Mouse (Mus musculus) cerebellum, postnatal 10 days (tissue): ENCODE results near the gene 2410137M14Rik.
"Not testable (repeated sequence)": the region's sequence is repeated elsewhere in the genome, so short reads cannot be mapped to it uniquely, and the experiment has no call there.

Experiments
- DNase-seq, 2 experiments: peaks; one replicate each; pipeline ENCODE4 v3.0.0; 2021; ENCODE audit warnings: mixed read lengths in 2 of 2

Gene 2410137M14Rik

DNA sequence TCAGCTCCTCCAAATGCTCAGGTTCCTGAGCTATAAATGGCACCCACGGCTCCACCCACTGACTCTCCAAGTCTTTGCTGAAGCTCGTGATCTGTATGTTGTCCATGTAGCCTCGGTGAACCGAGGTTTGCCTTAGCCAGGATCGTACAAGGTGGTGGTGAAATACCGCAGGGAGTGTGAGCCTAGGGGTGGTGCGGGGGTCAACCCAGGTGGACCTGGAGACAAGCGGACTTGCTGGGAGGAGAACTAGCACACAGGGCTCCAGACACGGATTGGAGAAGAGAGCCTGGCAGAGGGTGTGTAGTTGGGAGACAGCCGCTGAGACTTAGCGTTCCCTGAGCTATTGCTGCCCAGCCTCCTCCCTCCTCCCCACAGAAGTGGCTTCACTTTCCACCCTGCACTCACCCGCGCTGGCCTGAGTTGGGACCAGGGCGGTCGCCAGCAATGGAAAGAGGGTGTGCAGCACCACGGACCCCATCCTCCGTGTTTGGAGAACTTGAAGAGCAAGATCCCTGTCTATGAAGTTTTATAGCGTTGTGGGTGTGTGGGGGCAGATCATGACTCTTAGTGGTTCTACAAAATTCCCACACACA, at the start of gene 2410137M14Rik:
Gene 2410137M14Rik, minus strand, starts transcription at position 17 of the 593 bp plus-strand sequence.
- no peak for DNase-seq

- no peak for DNase-seq
Observed at GRCm38 (mm10) chr17:37029162-37029561, 48.1 kb upstream of the 2410137M14Rik start.

GRCm38 (mm10) chr17:37028683-37029120, 47.7 kb upstream of the 2410137M14Rik start:
- peak; percentile 98 for DNase-seq

- DNase-seq: no peak
Observed at GRCm38 (mm10) chr17:37028212-37028611, 47.2 kb upstream of the 2410137M14Rik start.

DNA sequence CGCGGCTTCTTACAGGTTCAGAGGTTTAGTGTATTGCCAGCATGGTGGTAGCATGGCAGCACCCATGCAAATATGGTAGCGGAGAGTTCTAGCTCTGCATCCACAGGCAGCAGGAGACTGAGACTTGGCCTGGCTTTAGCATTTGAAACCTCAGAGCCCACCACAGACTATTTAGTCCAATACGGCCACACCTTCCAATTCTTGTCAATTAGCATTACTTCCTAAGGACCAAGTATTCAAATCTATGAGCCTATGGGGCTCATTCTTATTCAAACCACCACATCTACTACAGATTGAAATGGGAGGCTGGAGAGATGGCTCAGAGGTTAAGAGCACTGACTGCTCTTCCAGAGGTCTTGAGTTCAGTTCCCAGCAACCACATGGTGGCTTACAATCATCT, 46.4 kb upstream of the 2410137M14Rik start:
- DNase-seq: no peak

DNA sequence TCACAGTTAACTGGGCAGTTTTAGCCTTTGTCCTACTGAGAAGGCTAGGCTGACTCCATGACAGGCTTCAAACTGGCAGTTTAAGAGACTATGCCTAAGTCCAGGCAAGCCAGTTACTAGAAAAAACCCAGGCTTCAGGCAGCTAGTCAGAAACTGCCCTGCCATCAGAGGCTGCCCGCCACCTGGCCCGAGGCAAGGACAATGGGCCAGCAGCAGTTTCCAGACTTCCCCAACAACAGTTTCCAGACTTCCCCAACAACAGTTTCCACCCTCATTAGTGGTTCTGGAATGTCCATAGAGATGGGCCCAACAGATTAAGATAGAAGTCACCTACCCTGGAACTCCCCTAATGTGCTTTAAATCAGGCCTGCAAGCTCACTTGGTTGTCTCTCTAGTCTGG, 45.4 kb upstream of the 2410137M14Rik start:
- no peak for DNase-seq

GRCm38 (mm10) chr17:37022628-37023576, 41.9 kb upstream of the 2410137M14Rik start, which contains the start of gene Mog:
Mog (minus strand) TSS chr17:37023398.
- DNase-seq: no peak

DNA sequence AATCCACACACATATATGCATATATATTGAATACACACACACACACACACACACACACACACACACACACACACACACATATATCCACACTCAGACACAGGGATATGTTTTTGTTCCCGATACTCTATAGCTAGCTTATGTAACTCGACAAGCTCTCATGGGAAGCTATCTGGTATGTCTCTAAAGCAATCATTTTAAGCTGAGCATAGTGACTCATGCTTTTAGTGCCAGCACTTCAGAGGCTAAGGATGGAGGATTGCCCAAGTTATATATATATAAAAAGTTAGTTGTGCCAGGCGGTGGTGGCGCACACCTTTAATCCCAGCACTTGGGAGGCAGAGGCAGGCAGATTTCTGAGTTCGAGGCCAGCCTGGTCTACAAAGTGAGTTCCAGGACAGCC, 38.2 kb upstream of the 2410137M14Rik start:
- DNase-seq: not testable (repeated sequence)

GRCm38 (mm10) chr17:37018328-37018727, 37.3 kb upstream of the 2410137M14Rik start:
- no peak for DNase-seq

- DNase-seq: no peak
Observed at GRCm38 (mm10) chr17:37016333-37016732, 35.3 kb upstream of the 2410137M14Rik start.

DNA sequence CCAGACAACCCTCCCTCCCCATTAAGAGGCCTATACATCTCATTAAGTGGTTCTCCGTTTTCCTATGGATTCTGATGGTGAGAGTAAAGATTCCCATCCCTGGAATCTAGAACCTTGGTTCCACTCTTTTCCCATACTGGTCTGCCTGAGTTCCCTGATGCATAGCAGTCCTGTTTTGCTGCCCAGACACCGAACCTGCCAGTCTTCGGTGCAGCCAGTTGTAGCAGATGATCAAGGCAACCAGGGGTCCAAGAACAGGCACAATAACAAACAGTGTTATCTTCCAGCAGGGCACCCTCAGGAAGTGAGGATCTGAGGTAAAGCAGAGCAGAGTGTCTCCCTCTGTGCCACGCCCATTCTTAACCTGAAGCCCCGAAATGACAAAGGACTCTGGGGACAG, 31.1 kb upstream of the 2410137M14Rik start:
- DNase-seq: no peak

GRCm38 (mm10) chr17:37011719-37012118, 30.7 kb upstream of the 2410137M14Rik start:
- DNase-seq: no peak

GRCm38 (mm10) chr17:37009460-37010042, 28.5 kb upstream of the 2410137M14Rik start:
- no peak for DNase-seq

DNA sequence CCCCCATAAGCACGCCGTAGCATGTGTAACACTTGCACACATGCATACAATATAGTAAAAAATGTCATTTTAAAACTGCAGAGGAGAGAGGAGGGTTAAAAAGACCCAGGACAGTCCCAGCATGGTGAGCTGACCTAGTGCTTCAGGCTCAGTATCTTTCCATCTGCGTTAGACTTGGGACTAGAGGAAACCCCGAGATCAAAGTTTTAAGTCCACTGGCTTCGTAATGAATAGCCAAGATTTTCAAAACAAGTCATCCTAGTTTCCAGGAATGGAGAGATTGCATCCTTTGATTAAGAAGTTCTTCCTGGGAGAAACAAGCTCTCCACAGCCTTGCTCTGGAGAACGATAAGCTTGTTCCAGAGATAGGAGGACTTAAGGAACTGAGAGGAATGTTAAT, 27.1 kb upstream of the 2410137M14Rik start:
- DNase-seq: no peak

- DNase-seq: no peak
Observed at GRCm38 (mm10) chr17:37003366-37003765, 22.3 kb upstream of the 2410137M14Rik start.

DNA sequence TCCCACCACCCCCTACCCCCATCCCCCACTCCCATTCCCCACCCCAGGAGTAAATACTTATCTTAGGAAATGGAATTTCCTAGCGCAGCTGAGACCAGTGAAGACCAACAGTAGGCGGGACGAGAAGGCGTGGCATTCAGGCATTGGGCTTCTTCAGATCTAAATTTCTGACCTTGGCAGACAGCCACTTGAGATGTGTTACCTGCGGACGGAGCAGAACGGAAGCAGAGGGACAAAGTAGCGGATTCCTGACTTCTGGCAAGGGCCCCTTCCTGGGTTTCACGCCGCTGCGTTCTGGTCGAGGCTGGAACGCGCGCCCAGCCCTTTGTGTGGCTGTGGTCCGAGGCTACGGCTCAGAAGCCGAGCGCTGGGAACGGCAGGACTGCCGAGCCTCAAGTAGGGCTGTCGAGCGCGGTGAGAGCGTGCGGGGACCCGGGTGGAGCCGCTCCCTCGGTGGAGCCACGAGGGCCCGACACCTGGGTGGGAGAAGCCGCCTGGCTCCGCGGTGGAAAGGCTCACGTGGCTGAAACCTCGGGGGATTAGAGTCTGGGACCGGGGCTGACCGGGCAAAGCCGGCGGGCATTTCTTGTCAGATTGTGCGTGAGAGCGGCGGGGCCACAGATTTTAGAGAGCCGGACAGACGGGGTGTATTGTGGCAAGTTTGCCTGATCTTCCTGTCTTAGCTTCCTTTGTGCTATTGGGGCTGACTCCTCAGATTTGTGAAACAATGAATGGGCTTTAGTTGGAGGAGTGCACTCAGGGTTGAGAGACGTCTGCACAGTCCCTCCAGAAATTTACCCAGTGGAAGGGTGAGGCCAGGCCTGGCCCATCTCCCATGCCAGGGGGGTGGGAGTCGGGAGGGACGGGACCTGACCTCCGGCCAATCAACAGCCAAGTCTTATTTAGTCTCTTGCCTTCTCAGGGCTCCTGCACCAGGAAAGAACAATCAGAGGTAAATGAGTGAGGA, 21.6 kb upstream of the 2410137M14Rik start:
- DNase-seq: peak; percentile 86 to 89

- no peak for DNase-seq
Observed at GRCm38 (mm10) chr17:37000863-37001262, 19.8 kb upstream of the 2410137M14Rik start, which contains the start of gene Zfp57. Zfp57 (plus strand) TSS chr17:37001163.

DNA sequence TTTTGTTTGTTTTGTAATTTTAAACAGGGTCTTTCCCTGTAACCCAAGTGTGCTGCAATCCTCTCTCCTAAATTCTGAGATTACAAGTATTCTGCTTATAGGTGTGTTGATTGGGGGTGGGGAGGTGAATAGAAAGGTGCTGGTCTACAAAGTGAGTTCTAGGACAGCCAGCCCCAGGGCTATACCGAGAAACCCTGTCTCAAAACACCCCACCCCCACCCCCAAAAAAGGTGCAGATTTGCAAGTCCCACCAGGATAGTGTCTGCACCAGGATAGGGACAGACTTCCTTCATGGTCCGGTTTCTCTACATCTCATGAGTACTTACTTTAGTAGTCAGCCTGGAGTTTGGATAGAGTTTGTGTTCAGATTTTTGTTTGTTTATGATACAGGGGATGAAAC, 17.4 kb upstream of the 2410137M14Rik start:
- DNase-seq: no peak

DNA sequence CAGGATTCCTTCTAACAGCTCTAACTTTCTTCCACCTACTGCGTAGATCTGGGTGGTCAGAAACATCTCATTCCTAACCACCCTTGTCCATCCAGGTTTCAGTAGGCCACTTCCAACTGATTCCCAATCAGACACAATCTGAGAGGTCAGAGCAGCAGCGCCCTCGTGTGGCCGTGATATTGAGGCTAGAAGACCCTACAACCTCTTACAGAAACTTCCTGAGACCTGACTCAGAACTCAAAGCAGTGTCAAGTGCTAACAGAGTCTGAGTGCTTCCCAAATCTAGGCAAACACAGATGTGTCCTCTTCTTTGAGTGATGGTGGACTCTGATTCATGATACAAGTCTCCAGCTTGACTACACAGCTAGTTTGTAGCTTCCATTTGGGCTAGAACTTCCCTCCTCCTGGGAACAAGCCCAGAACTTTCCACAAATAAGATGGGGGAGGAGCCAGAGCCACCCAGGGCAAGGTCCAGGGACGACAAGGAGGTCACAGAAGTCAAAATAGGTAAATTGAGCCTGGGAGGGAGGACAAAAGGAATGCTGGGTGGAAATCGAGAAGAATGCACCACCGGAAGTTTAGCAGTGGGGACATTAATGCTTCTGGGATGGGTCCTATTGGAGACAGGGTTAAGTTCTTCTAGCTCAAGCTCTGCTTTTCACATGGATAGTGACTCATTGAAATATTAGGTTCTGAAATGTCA, 16.1 kb upstream of the 2410137M14Rik start:
- DNase-seq: peak; percentile 94 to 96

GRCm38 (mm10) chr17:36995448-36995847, 14.4 kb upstream of the 2410137M14Rik start:
- DNase-seq: no peak

DNA sequence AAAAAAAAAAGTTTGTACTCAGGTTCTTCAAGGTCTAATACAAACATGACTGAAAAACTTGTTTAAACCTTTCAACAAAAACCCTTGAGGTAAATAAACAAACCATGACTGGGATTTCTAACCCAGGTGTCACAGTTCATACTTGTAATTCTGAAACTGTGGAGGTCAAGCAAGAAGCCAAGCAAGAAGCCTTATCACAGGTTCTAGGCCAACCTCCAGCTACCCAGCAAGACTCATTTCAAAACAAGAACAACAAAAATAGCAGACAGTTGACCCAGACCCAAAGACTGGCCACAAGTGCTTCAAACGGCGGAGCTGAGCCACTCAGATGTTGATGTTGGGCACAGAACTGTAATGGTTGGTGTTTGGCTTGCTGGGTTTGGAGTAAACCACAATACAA, 13.5 kb upstream of the 2410137M14Rik start:
- no peak for DNase-seq
